Mouse (Mus musculus): ENCODE results near the gene Pold4. TPM values are rescaled to one million over a fixed set of nuclear protein-coding genes. Genes with fewer than 3 reads are reported as not detected.

The Pold4 gene
- total and polyA plus RNA-seq, 3 experiments = 36.8 to 76.4 (median 53.4) TPM

DNA sequence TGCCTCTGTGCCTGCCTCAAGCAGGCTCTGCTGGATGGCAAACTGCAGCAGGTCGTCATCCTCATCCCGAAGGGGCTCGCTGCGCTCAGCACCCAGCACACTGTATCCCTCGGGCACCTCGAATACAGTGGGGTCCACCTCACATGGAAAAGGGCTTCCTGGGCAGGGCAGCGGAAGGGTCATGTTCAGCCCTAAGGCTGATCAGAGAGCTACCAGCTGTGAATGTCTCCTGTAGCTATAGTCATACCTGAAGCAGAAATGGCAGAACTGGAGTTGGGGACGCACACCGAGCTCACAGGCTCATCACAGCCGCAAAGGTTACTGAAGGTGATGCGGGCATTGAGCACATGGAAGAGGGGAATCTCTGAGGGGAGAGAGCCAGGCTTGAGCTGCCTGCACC is 39.3 kb downstream of the Pold4 start:
- Histone ChIP-seq H3K27me3 (replicated peaks) (no peaks in the 10 kb centered on the region), H3K4me1 (ENCODE audit: control insufficient read depth in 1 of 2, insufficient read depth in 2 of 2) (no peaks in the 10 kb centered on the region), H3K27ac (ENCODE audit: insufficient read depth, low read depth) (no peak overlapping the region), H3K79me2 (replicated peaks; ENCODE audit: control insufficient read depth, extremely low read depth, insufficient read depth, poor library complexity, severe bottlenecking) (no peaks in the 10 kb centered on the region), H3K9ac (ENCODE audit: insufficient read depth, low read depth) (no peak overlapping the region), H3K9me3 (replicated peaks; ENCODE audit: low read length) (peaks cover 2% of the 10 kb centered on the region), H3K4me2 (ENCODE audit: insufficient read depth, low read depth, poor library complexity, severe bottlenecking) (no peak overlapping the region), H3K36me3 (replicated peaks in 1 of 2; ENCODE audit: control insufficient read depth in 1 of 2, insufficient read depth in 1 of 2, low read length in 1 of 2) (peaks cover 58 to 76% of the 10 kb centered on the region in 2 experiments), H3K4me3 (replicated peaks in 1 of 3; ENCODE audit: low read depth in 2 of 3, low read length in 2 of 3, poor library complexity in 1 of 3) (no peak overlapping the region)
- dilution Hi-C loops (cut with MboI; ENCODE audit: extremely low pct_ligation_motif_present, extremely low pct_unique_long_range_greater_than_20kb, low sequenced_read_pairs) (no loop called here), in situ Hi-C loops (cut with MboI; ENCODE audit: low pct_ligation_motif_present, low pct_unique_long_range_greater_than_20kb, low sequenced_read_pairs) (no loop called here)
- DNase-seq (ENCODE audit: extremely low read depth) = no peak
- no peak for TF ChIP-seq POLR2A (IDR thresholded peaks at IDR 0.05; ENCODE audit: low read depth, low read length)
- TF ChIP-seq ZMIZ1 (IDR thresholded peaks at IDR 0.05; ENCODE audit: low read depth, low read length) = no peak
- TF ChIP-seq SMC3 (IDR thresholded peaks at IDR 0.05; ENCODE audit: low read depth, low read length) = no peak
- no peak for TF ChIP-seq PAX5 (IDR thresholded peaks at IDR 0.05; ENCODE audit: low read length)
- no peak for TF ChIP-seq GABPA (IDR thresholded peaks at IDR 0.05; ENCODE audit: insufficient replicate concordance, low read depth, low read length)
- no peak for TF ChIP-seq ELF1 (IDR thresholded peaks at IDR 0.05; ENCODE audit: low read depth, low read length)
- no peak for TF ChIP-seq KAT2A (IDR thresholded peaks at IDR 0.05; ENCODE audit: insufficient replicate concordance, low read length)
- TF ChIP-seq TCF12 (IDR thresholded peaks at IDR 0.05; ENCODE audit: low read depth, low read length) = no peak
- TF ChIP-seq CHD2 (IDR thresholded peaks at IDR 0.05; ENCODE audit: low read length) = no peak
- no peak for TF ChIP-seq ZKSCAN1 (IDR thresholded peaks at IDR 0.05; ENCODE audit: borderline replicate concordance, low read depth, low read length)
- no peak for TF ChIP-seq MXI1 (IDR thresholded peaks at IDR 0.05; ENCODE audit: low read depth, low read length)
- TF ChIP-seq CTCF (conservative IDR thresholded peaks at IDR 0.05 in 1 of 2, IDR thresholded peaks at IDR 0.05 in 1 of 2; ENCODE audit: low read depth in 2 of 2, low read length in 2 of 2) = no peak
- TF ChIP-seq IRF4 (IDR thresholded peaks at IDR 0.05; ENCODE audit: low read depth, low read length) = no peak

- dilution Hi-C loops (cut with MboI; ENCODE audit: extremely low pct_ligation_motif_present, extremely low pct_unique_long_range_greater_than_20kb, low sequenced_read_pairs) = no loop called here
Observed at GRCm38 (mm10) chr19:4279487-4279886, 47.8 kb downstream of the Pold4 start.

More at GRCm38 (mm10) chr19:4279487-4279886, 47.8 kb downstream of the Pold4 start:
- Histone ChIP-seq H3K79me2 (replicated peaks; ENCODE audit: control insufficient read depth, extremely low read depth, insufficient read depth, poor library complexity, severe bottlenecking) (peaks cover 14% of the 10 kb centered on the region), H3K4me2 (ENCODE audit: insufficient read depth, low read depth, poor library complexity, severe bottlenecking) (no peak overlapping the region), H3K36me3 (replicated peaks in 1 of 2; ENCODE audit: control insufficient read depth in 1 of 2, insufficient read depth in 1 of 2, low read length in 1 of 2) (peaks cover 22 to 56% of the 10 kb centered on the region in 2 experiments), H3K9ac (ENCODE audit: insufficient read depth, low read depth) (no peak overlapping the region), H3K9me3 (replicated peaks; ENCODE audit: low read length) (peaks cover 16% of the 10 kb centered on the region), H3K4me3 (replicated peaks in 1 of 3; ENCODE audit: low read depth in 2 of 3, low read length in 2 of 3, poor library complexity in 1 of 3) (no peak overlapping the region), H3K27ac (ENCODE audit: insufficient read depth, low read depth) (no peak overlapping the region), H3K27me3 (replicated peaks) (no peaks in the 10 kb centered on the region), H3K4me1 (ENCODE audit: control insufficient read depth in 1 of 2, insufficient read depth in 2 of 2) (peaks cover 13 to 29% of the 10 kb centered on the region in 2 experiments)
- no peak for TF ChIP-seq IRF4 (IDR thresholded peaks at IDR 0.05; ENCODE audit: low read depth, low read length)
- TF ChIP-seq USF2 (conservative IDR thresholded peaks at IDR 0.05; ENCODE audit: low read depth, low read length) = no peak
- TF ChIP-seq KAT2A (IDR thresholded peaks at IDR 0.05; ENCODE audit: insufficient replicate concordance, low read length) = no peak
- TF ChIP-seq SMC3 (IDR thresholded peaks at IDR 0.05; ENCODE audit: low read depth, low read length) = 0 out of 2 replicates have a peak, but pooled peaks have one; percentile 14
- TF ChIP-seq BHLHE40 (IDR thresholded peaks at IDR 0.05; ENCODE audit: low read depth, low read length) = no peak
- no peak for TF ChIP-seq MYC (IDR thresholded peaks at IDR 0.05; ENCODE audit: low read depth, low read length)
- no peak for TF ChIP-seq JUN (IDR thresholded peaks at IDR 0.05; ENCODE audit: insufficient read depth, low read depth, low read length)
- TF ChIP-seq RAD21 (IDR thresholded peaks at IDR 0.05; ENCODE audit: low read depth, low read length) = peak; percentile 9
- peak; percentile 15 to 38; a peak in 2 of 4 replicates for TF ChIP-seq CTCF (conservative IDR thresholded peaks at IDR 0.05 in 1 of 2, IDR thresholded peaks at IDR 0.05 in 1 of 2; ENCODE audit: low read depth in 2 of 2, low read length in 2 of 2)
- in situ Hi-C loops (cut with MboI; ENCODE audit: low pct_ligation_motif_present, low pct_unique_long_range_greater_than_20kb, low sequenced_read_pairs) = no loop called here
- DNase-seq (ENCODE audit: extremely low read depth) = no peak

Data from CH12.LX (cell line).